Mouse (Mus musculus) heart, postnatal 0 days (tissue): ENCODE measurements around the gene Manf.

Experiments used
- CTCF ChIP-seq: IDR thresholded peaks from 2 replicates; pipeline ENCODE4 v1.5.1; 2016; ENCODE audit warnings: antibody characterized with exemption, control low read depth, low read depth
- EP300 ChIP-seq: IDR thresholded peaks from 2 replicates; pipeline ENCODE4 v1.6.1; 2016; ENCODE audit warnings: antibody characterized with exemption, low read depth

DNA sequence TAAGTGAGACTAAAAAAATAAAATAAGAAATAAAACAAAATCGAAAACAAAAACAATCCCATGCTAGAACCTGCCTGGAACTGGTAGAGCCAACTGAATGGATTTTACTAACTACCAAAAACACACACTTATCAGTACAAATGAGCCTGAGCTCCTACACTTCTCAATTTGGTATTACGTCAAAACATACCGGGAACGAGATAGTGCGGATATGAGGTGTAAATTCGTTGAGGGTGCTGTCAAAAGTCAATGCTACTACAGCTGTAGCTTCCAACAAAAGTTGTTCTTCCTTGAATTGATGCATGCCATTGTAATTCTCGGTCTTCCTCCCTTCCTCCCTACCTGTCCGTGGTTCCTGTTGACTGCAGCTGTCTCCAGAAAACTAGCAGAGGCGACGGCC is 102.4 kb downstream of the Manf start:
- TF ChIP-seq CTCF (no peak), EP300 (no peak)
